Mouse (Mus musculus): ENCODE results near the gene Tgif2lx2.
"Not testable (repeated sequence)": the region's sequence is repeated elsewhere in the genome, so short reads cannot be mapped to it uniquely, and the experiment has no call there.

Gene Tgif2lx2

GRCm38 (mm10) chrX:118426927-118427326 lies at the start of gene Tgif2lx2:
Gene Tgif2lx2 (plus strand): TSS chrX:118427227.
- DNase-seq (ENCODE audit: low spot score in 2 of 2), result not testable (repeated sequence)

Data from urinary bladder, postnatal 4 days (tissue).